Mouse (Mus musculus) MEL (cell line): ENCODE data around the gene March10. TPM values are rescaled to one million over a fixed set of nuclear protein-coding genes. Genes with fewer than 3 reads are reported as not detected.

Experiments
- DNase-seq: peaks from one replicate; pipeline ENCODE4 v3.0.0; 2011; ENCODE audit warnings: low read depth, low spot score
- H3K27ac ChIP-seq: 2 replicates; pipeline ENCODE4 v1.5.1; 2012; ENCODE audit warnings: low read depth, mild to moderate bottlenecking, control low read depth, low read length, moderate library complexity; ENCODE audit not compliant: control insufficient read depth
- H3K27me3 ChIP-seq, 2 experiments: fragments of 150-350 bp in 1 of 2; sonication (generic) in 1 of 2; 2 replicates each; pipeline ENCODE4 v1.6.1; 2012; ENCODE audit warnings: low read length in 2 of 2, mild to moderate bottlenecking in 2 of 2, improper control_type of control experiment in 1 of 2, moderate library complexity in 1 of 2; ENCODE audit not compliant: insufficient read depth in 2 of 2, control insufficient read depth in 1 of 2
- H3K36me3 ChIP-seq, 2 experiments: 2 replicates each; pipeline ENCODE4 v1.6.1; 2012 to 2014; ENCODE audit warnings: low read length in 2 of 2, improper control_type of control experiment in 1 of 2, inconsistent platforms in 1 of 2, mild to moderate bottlenecking in 1 of 2; ENCODE audit not compliant: insufficient read depth in 2 of 2, control insufficient read depth in 1 of 2
- H3K4me1 ChIP-seq, 2 experiments: fragments of 150-350 bp in 1 of 2; sonication (generic) in 1 of 2; 2 replicates each; pipeline ENCODE4 v1.6.1; 2012; ENCODE audit warnings: low read length in 2 of 2, improper control_type of control experiment in 1 of 2, mild to moderate bottlenecking in 1 of 2; ENCODE audit not compliant: insufficient read depth in 2 of 2, control insufficient read depth in 1 of 2
- H3K4me3 ChIP-seq, 2 experiments: fragments of 150-350 bp in 1 of 2; sonication (generic) in 1 of 2; 2 replicates each; pipeline ENCODE4 v1.5.1; 2012; ENCODE audit warnings: low read depth in 2 of 2, low read length in 2 of 2, mild to moderate bottlenecking in 2 of 2, moderate library complexity in 2 of 2, control low read depth in 1 of 2, improper control_type of control experiment in 1 of 2; ENCODE audit not compliant: control insufficient read depth in 1 of 2, insufficient read depth in 1 of 2
- H3K79me2 ChIP-seq: 2 replicates; pipeline ENCODE4 v1.6.1; 2012; ENCODE audit warnings: mild to moderate bottlenecking, low read length, moderate library complexity; ENCODE audit not compliant: control insufficient read depth, poor library complexity, insufficient read depth
- H3K9ac ChIP-seq: 2 replicates; pipeline ENCODE4 v1.6.1; 2012; ENCODE audit warnings: low read depth, mild to moderate bottlenecking, control low read depth, low read length, moderate library complexity; ENCODE audit not compliant: control insufficient read depth, poor library complexity, severe bottlenecking
- H3K9me3 ChIP-seq: fragments of 150-350 bp; sonication (generic); replicated peaks from 2 replicates; pipeline ENCODE4 v1.6.1; 2012; ENCODE audit warnings: mild to moderate bottlenecking, low read length, improper control_type of control experiment, moderate library complexity; ENCODE audit not compliant: insufficient read depth
- BHLHE40 ChIP-seq: IDR thresholded peaks from 2 replicates; pipeline ENCODE4 v1.6.1; 2012; ENCODE audit warnings: low read depth, mild to moderate bottlenecking, inconsistent platforms, low read length, improper control_type of control experiment, borderline replicate concordance
- CHD1 ChIP-seq: IDR thresholded peaks from 2 replicates; pipeline ENCODE4 v1.6.1; 2012; ENCODE audit warnings: low read depth, mild to moderate bottlenecking, inconsistent platforms, low read length, improper control_type of control experiment
- ELF1 ChIP-seq: IDR thresholded peaks from 2 replicates; pipeline ENCODE4 v1.6.1; 2014; ENCODE audit warnings: low read depth, mild to moderate bottlenecking, inconsistent platforms, low read length, improper control_type of control experiment, moderate library complexity
- ETS1 ChIP-seq: IDR thresholded peaks from 2 replicates; pipeline ENCODE4 v1.6.1; 2012; ENCODE audit warnings: low read depth, mild to moderate bottlenecking, inconsistent platforms, low read length, improper control_type of control experiment, moderate library complexity
- MAFK ChIP-seq: IDR thresholded peaks from 2 replicates; pipeline ENCODE4 v1.6.1; 2011; ENCODE audit warnings: low read depth, mild to moderate bottlenecking, low read length, improper control_type of control experiment, borderline replicate concordance
- MAX ChIP-seq: IDR thresholded peaks from 2 replicates; pipeline ENCODE4 v1.6.1; 2011; ENCODE audit warnings: low read length, improper control_type of control experiment
- MAZ ChIP-seq: IDR thresholded peaks from 2 replicates; pipeline ENCODE4 v1.6.1; 2012; ENCODE audit warnings: low read depth, mild to moderate bottlenecking, inconsistent platforms, low read length, improper control_type of control experiment
- MXI1 ChIP-seq: IDR thresholded peaks from 2 replicates; pipeline ENCODE4 v1.6.1; 2011; ENCODE audit warnings: mild to moderate bottlenecking, low read depth, low read length, improper control_type of control experiment
- MYB ChIP-seq: IDR thresholded peaks from 2 replicates; pipeline ENCODE4 v1.6.1; 2011; ENCODE audit warnings: mild to moderate bottlenecking, low read depth, low read length, improper control_type of control experiment
- MYC ChIP-seq: IDR thresholded peaks from 2 replicates; pipeline ENCODE4 v1.6.1; 2011; ENCODE audit warnings: low read depth, mild to moderate bottlenecking, low read length, improper control_type of control experiment, moderate library complexity
- NELFE ChIP-seq: IDR thresholded peaks from 2 replicates; pipeline ENCODE4 v1.6.1; 2011; ENCODE audit warnings: low read depth, low read length, improper control_type of control experiment
- NRF1 ChIP-seq: IDR thresholded peaks from 2 replicates; pipeline ENCODE4 v1.6.1; 2014; ENCODE audit warnings: low read depth, mild to moderate bottlenecking, inconsistent platforms, low read length, improper control_type of control experiment, moderate library complexity; ENCODE audit not compliant: poor library complexity, insufficient read depth, severe bottlenecking
- POLR2A ChIP-seq, 2 experiments: IDR thresholded peaks; 2 replicates each; pipeline ENCODE4 v1.6.1; 2011 to 2012; ENCODE audit warnings: low read length in 2 of 2, mild to moderate bottlenecking in 2 of 2, control low read depth in 1 of 2, improper control_type of control experiment in 1 of 2, low read depth in 1 of 2, moderate library complexity in 1 of 2; ENCODE audit not compliant: control insufficient read depth in 1 of 2, insufficient read depth in 1 of 2, poor library complexity in 1 of 2
- RAD21 ChIP-seq: IDR thresholded peaks from 2 replicates; pipeline ENCODE4 v1.6.1; 2011; ENCODE audit warnings: mild to moderate bottlenecking, low read depth, low read length, improper control_type of control experiment
- RCOR1 ChIP-seq: IDR thresholded peaks from 2 replicates; pipeline ENCODE4 v1.6.1; 2012; ENCODE audit warnings: low read depth, mild to moderate bottlenecking, inconsistent platforms, low read length, improper control_type of control experiment
- SIN3A ChIP-seq: IDR thresholded peaks from 2 replicates; pipeline ENCODE4 v1.6.1; 2012; ENCODE audit warnings: low read length, improper control_type of control experiment, inconsistent platforms
- SMC3 ChIP-seq: IDR thresholded peaks from 2 replicates; pipeline ENCODE4 v1.6.1; 2011; ENCODE audit warnings: low read depth, low read length, improper control_type of control experiment
- TBP ChIP-seq: IDR thresholded peaks from 2 replicates; pipeline ENCODE4 v1.8.0; 2011; ENCODE audit warnings: low read depth, low read length, improper control_type of control experiment
- TCF12 ChIP-seq: IDR thresholded peaks from 2 replicates; pipeline ENCODE4 v1.6.1; 2014; ENCODE audit warnings: low read depth, mild to moderate bottlenecking, inconsistent platforms, low read length, improper control_type of control experiment, moderate library complexity
- UBTF ChIP-seq: IDR thresholded peaks from 2 replicates; pipeline ENCODE4 v1.6.1; 2012; ENCODE audit warnings: low read depth, mild to moderate bottlenecking, inconsistent platforms, low read length, improper control_type of control experiment, moderate library complexity, borderline replicate concordance; ENCODE audit not compliant: insufficient read depth
- USF2 ChIP-seq, 2 experiments: IDR thresholded peaks; 2 replicates each; pipeline ENCODE4 v1.6.1; 2011 to 2012; ENCODE audit warnings: improper control_type of control experiment in 2 of 2, low read length in 2 of 2, borderline replicate concordance in 1 of 2, inconsistent platforms in 1 of 2, low read depth in 1 of 2, mild to moderate bottlenecking in 1 of 2; ENCODE audit not compliant: insufficient read depth in 1 of 2
- ZNF384 ChIP-seq: IDR thresholded peaks from 2 replicates; pipeline ENCODE4 v1.6.1; 2012; ENCODE audit warnings: low read depth, mild to moderate bottlenecking, inconsistent platforms, low read length, improper control_type of control experiment
- polyA plus RNA-seq, 2 experiments: library from polyadenylated mRNA; stranded (reverse) in 1 of 2; unstranded in 1 of 2; fragments of >175 nt in 1 of 2; fragments of >200 nt in 1 of 2; gene quantifications; 2 replicates each; pipeline versions ENCODE4 v1.2.1 to v1.2.4; 2012; ENCODE audit warnings: low replicate concordance in 2 of 2, low read depth in 1 of 2; ENCODE audit not compliant: insufficient read length in 2 of 2, insufficient read depth in 1 of 2, missing spikeins in 1 of 2
- total RNA-seq: library from RNA; depleted of rRNA; stranded (reverse); fragments of 300-350 nt; gene quantifications from 2 replicates; pipeline ENCODE4 v1.2.3, GENCODE M21; 2012

The March10 gene
- total and polyA plus RNA-seq, 3 experiments: not detected

DNA sequence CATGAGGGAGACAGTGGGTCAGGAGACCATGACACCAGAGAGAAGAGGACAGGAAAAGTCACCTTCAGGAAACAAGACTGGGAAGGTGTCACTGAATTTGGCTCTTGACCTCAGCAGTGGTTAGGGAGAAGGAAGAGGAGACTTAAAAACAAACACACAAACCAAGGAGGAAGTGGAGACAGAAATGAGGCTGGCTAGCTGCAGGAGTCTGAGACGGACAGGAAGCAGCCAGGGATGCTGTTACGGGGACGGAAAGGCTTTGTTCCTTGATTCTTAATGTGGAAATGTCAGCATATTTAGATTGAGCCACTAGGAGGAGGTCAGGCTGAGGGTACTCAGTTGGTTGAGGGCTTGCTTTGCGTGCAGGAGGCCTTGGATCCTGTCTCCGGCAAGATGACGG lies 8.9 kb downstream of the March10 start:
- TF ChIP-seq NELFE (no peak), BHLHE40 (no peak), MAX (no peak), TBP (no peak)
- TF ChIP-seq, all 39 proteins: peak for 0
- Histone ChIP-seq H3K9me3 (no peaks in the 10 kb centered on the region), H3K36me3 (no peaks in the 10 kb centered on the region), H3K27me3 (peaks cover 0 to 8% of the 10 kb centered on the region in 2 experiments; a peak in 2 of 4 replicates), H3K27ac (no peak overlapping the region), H3K79me2 (no peaks in the 10 kb centered on the region), H3K9ac (no peak overlapping the region), H3K4me3 (no peak overlapping the region), H3K4me1 (no peaks in the 10 kb centered on the region)
- no peak for DNase-seq

DNA sequence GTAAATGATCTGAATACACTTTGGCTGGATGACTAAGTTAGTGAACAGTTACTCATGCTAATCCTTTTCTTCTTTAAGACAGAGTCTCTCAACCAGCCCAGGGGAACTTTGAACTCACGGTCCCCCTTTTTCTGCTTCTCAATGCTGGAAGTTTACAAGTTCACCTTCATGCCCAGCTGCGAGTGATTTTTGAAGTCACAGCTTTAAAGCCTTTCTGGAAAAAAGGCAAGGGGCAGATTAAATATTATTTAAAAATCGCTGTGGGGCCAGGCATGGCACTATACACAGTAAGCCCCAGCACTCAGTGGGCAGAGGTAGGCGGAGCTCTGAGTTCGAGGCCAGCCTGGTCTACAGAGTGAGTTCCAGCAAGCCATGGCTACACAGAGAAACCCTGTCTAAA lies 10.3 kb downstream of the March10 start:
- Histone ChIP-seq H3K9me3 (no peaks in the 10 kb centered on the region), H3K4me3 (no peak overlapping the region), H3K9ac (no peak overlapping the region), H3K27ac (no peak overlapping the region), H3K4me1 (no peaks in the 10 kb centered on the region), H3K27me3 (peaks cover 0 to 6% of the 10 kb centered on the region in 2 experiments; a peak in 2 of 4 replicates), H3K36me3 (no peaks in the 10 kb centered on the region), H3K79me2 (no peaks in the 10 kb centered on the region)
- TF ChIP-seq ETS1 (no peak), TCF12 (no peak), MYC (no peak), ZNF384 (no peak), NRF1 (no peak), MAFK (no peak), RCOR1 (no peak), ELF1 (no peak), BHLHE40 (no peak), NELFE (no peak), SMC3 (no peak), POLR2A (IDR thresholded peaks at IDR 0.05; ENCODE audit: control insufficient read depth in 1 of 2, insufficient read depth in 1 of 2, low read depth in 1 of 2, low read length in 2 of 2, poor library complexity in 1 of 2) (no peak), MYB (no peak), UBTF (no peak), RAD21 (no peak), MAZ (no peak), CHD1 (no peak), SIN3A (no peak), USF2 (IDR thresholded peaks at IDR 0.05; ENCODE audit: borderline replicate concordance in 1 of 2, insufficient read depth in 1 of 2, low read depth in 1 of 2, low read length in 2 of 2) (no peak), MXI1 (no peak)
- no peak for DNase-seq
